Mouse (Mus musculus) liver, adult 2 months (tissue): Measurements from ENCODE around the gene Upk3b.

Source experiments
- CTCF ChIP-seq: fragments of 200-500 bp; IDR thresholded peaks from 2 replicates; pipeline ENCODE4 v1.5.1; 2011; ENCODE audit warnings: low read depth, low read length, control low read depth
- POLR2A ChIP-seq: fragments of 200-500 bp; IDR thresholded peaks from 2 replicates; pipeline ENCODE4 v1.6.1; 2011; ENCODE audit warnings: low read length, control low read depth; ENCODE audit not compliant: insufficient read depth; ENCODE audit errors: extremely low read depth

- TF ChIP-seq POLR2A: no peak
- TF ChIP-seq CTCF: no peak
Observed at GRCm38 (mm10) chr5:136084891-136085651, 46.8 kb downstream of the Upk3b start.
